Mouse (Mus musculus): ENCODE results near the gene Cnnm2. TPM values are rescaled to one million over a fixed set of nuclear protein-coding genes. Genes with fewer than 3 reads are reported as not detected.

Gene Cnnm2
- polyA plus RNA-seq, 1 experiment from 2014 or later = 2.0 TPM

DNA sequence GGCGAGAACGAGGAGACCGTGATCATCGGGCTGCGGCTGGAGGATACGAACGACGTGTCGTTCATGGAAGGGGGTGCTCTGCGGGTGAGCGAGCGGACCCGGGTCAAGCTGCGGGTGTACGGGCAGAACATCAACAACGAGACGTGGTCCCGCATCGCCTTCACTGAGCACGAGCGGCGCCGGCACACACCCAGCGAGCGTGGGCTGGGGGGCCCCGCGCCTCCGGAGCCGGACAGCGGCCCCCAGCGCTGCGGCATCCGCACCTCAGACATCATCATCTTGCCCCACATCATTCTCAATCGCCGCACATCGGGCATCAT, 535 bp downstream of the Cnnm2 start:
- no peak for ATAC-seq (ENCODE audit: low FRiP score, low TSS enrichment)
- peak overlapping the region; percentile 75 for H3K4me3 ChIP-seq (ENCODE audit: low read depth, low read length)
- H3K4me1 ChIP-seq (replicated peaks; ENCODE audit: control insufficient read depth, insufficient read depth) = no peaks in the 10 kb centered on the region
- H3K4me2 ChIP-seq (replicated peaks; ENCODE audit: low read depth) = peak overlapping the region; percentile 89
- TF ChIP-seq EP300 (optimal IDR thresholded peaks at IDR 0.05) (no peak), CTCF (IDR thresholded peaks at IDR 0.05; ENCODE audit: low read depth) (no peak)
- H3K36me3 ChIP-seq (ENCODE audit: control insufficient read depth, insufficient read depth, low read length) = no peaks in the 10 kb centered on the region
- no peaks in the 10 kb centered on the region for H3K27me3 ChIP-seq (ENCODE audit: control insufficient read depth, insufficient read depth, low read length)
- peak overlapping the region; percentile 72 for H3K9ac ChIP-seq (ENCODE audit: low read length)
- no peaks in the 10 kb centered on the region for H3K9me3 ChIP-seq (ENCODE audit: control insufficient read depth, low read length)
- H3K27ac ChIP-seq (replicated peaks) = no peak overlapping the region
- no peak for DNase-seq (ENCODE audit: low spot score)
- WGBS = under 1% methylated on average over 36 of the region's 36 CpGs

DNA sequence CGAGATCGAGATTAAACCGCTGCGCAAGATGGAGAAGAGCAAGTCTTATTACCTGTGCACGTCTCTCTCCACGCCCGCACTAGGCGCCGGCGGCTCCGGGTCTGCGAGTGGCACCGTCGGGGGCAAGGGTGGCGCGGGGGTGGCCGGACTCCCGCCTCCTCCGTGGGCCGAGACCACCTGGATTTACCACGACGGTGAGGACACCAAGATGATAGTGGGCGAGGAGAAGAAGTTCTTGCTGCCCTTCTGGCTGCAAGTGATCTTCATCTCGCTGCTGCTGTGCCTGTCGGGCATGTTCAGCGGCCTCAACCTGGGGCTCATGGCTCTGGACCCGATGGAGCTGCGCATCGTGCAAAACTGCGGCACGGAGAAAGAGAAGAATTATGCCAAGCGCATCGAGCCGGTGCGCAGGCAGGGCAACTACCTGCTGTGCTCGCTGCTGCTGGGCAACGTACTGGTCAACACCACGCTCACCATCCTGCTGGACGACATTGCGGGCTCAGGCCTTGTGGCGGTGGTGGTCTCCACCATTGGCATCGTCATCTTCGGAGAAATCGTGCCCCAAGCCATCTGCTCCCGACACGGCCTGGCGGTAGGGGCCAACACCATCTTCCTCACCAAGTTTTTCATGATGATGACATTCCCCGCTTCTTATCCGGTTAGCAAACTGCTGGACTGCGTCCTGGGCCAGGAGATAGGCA, 1.0 kb downstream of the Cnnm2 start:
- 1% methylated on average over 50 of the region's 50 CpGs for WGBS
- Histone ChIP-seq H3K9me3 (ENCODE audit: control insufficient read depth, low read length) (no peaks in the 10 kb centered on the region), H3K4me1 (replicated peaks; ENCODE audit: control insufficient read depth, insufficient read depth) (no peaks in the 10 kb centered on the region), H3K4me3 (ENCODE audit: low read depth, low read length) (peak overlapping the region; percentile 75), H3K36me3 (ENCODE audit: control insufficient read depth, insufficient read depth, low read length) (no peaks in the 10 kb centered on the region), H3K4me2 (replicated peaks; ENCODE audit: low read depth) (peak overlapping the region; percentile 89), H3K9ac (ENCODE audit: low read length) (peak overlapping the region; percentile 72), H3K27me3 (ENCODE audit: control insufficient read depth, insufficient read depth, low read length) (no peaks in the 10 kb centered on the region), H3K27ac (replicated peaks) (no peak overlapping the region)
- TF ChIP-seq CTCF (IDR thresholded peaks at IDR 0.05; ENCODE audit: low read depth) = 0 out of 2 replicates have a peak, but pooled peaks have one; percentile 1
- TF ChIP-seq EP300 (optimal IDR thresholded peaks at IDR 0.05) = no peak
- ATAC-seq (ENCODE audit: low FRiP score, low TSS enrichment) (no peak), DNase-seq (ENCODE audit: low spot score) (peak; percentile 42)

DNA sequence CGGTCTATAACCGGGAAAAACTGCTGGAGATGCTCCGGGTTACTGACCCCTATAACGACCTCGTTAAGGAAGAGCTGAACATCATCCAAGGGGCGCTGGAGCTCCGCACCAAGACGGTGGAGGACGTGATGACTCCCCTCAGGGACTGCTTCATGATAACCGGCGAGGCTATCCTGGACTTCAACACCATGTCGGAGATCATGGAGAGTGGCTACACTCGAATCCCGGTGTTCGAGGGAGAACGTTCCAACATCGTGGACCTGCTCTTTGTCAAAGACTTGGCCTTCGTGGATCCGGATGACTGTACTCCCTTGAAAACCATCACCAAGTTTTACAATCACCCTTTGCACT, 1.6 kb downstream of the Cnnm2 start:
- H3K4me2 ChIP-seq (replicated peaks; ENCODE audit: low read depth) = peak overlapping the region; percentile 89
- no peak overlapping the region for H3K27ac ChIP-seq (replicated peaks)
- no peaks in the 10 kb centered on the region for H3K36me3 ChIP-seq (ENCODE audit: control insufficient read depth, insufficient read depth, low read length)
- ATAC-seq (ENCODE audit: low FRiP score, low TSS enrichment) (no peak), DNase-seq (ENCODE audit: low spot score) (no peak)
- no peaks in the 10 kb centered on the region for H3K4me1 ChIP-seq (replicated peaks; ENCODE audit: control insufficient read depth, insufficient read depth)
- WGBS = 7% methylated on average over 19 of the region's 19 CpGs
- H3K9ac ChIP-seq (ENCODE audit: low read length) = 0 out of 2 replicates have a peak overlapping the region, but pooled peaks have one; percentile 1
- TF ChIP-seq EP300 (optimal IDR thresholded peaks at IDR 0.05) = no peak
- no peak for TF ChIP-seq CTCF (IDR thresholded peaks at IDR 0.05; ENCODE audit: low read depth)
- H3K4me3 ChIP-seq (ENCODE audit: low read depth, low read length) = peak overlapping the region; percentile 75
- H3K27me3 ChIP-seq (ENCODE audit: control insufficient read depth, insufficient read depth, low read length) = no peaks in the 10 kb centered on the region
- no peaks in the 10 kb centered on the region for H3K9me3 ChIP-seq (ENCODE audit: control insufficient read depth, low read length)

DNA sequence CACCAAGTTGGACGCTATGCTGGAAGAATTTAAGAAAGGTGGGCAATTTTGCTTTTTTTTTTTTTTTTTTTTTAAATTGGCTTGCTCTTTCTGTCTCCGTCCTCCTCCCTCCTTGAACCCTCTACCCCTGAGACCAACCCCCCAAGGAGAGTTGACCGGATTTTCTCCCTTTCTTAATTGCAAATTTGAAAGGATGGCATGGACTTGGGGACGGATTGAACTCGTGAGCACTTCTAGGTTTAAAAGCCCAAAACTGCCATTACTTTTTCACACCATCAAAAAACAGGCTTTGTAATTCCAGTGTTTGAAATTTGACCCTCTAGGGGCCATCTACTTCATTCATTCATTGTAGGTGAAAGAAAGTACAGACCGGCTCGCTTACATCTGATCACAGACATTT, 2.0 kb downstream of the Cnnm2 start:
- TF ChIP-seq EP300 (optimal IDR thresholded peaks at IDR 0.05) = no peak
- no peak for TF ChIP-seq CTCF (IDR thresholded peaks at IDR 0.05; ENCODE audit: low read depth)
- no peak overlapping the region for H3K27ac ChIP-seq (replicated peaks)
- peak overlapping the region; percentile 89 for H3K4me2 ChIP-seq (replicated peaks; ENCODE audit: low read depth)
- no peak for ATAC-seq (ENCODE audit: low FRiP score, low TSS enrichment)
- DNase-seq (ENCODE audit: low spot score) = no peak
- no peaks in the 10 kb centered on the region for H3K9me3 ChIP-seq (ENCODE audit: control insufficient read depth, low read length)
- H3K4me1 ChIP-seq (replicated peaks; ENCODE audit: control insufficient read depth, insufficient read depth) = no peaks in the 10 kb centered on the region
- H3K36me3 ChIP-seq (ENCODE audit: control insufficient read depth, insufficient read depth, low read length) = no peaks in the 10 kb centered on the region
- peak overlapping the region; percentile 75; the same call in 1 of the 2 replicates for H3K4me3 ChIP-seq (ENCODE audit: low read depth, low read length)
- WGBS = 43% methylated on average over 7 of the region's 7 CpGs
- no peaks in the 10 kb centered on the region for H3K27me3 ChIP-seq (ENCODE audit: control insufficient read depth, insufficient read depth, low read length)
- H3K9ac ChIP-seq (ENCODE audit: low read length) = no peak overlapping the region

DNA sequence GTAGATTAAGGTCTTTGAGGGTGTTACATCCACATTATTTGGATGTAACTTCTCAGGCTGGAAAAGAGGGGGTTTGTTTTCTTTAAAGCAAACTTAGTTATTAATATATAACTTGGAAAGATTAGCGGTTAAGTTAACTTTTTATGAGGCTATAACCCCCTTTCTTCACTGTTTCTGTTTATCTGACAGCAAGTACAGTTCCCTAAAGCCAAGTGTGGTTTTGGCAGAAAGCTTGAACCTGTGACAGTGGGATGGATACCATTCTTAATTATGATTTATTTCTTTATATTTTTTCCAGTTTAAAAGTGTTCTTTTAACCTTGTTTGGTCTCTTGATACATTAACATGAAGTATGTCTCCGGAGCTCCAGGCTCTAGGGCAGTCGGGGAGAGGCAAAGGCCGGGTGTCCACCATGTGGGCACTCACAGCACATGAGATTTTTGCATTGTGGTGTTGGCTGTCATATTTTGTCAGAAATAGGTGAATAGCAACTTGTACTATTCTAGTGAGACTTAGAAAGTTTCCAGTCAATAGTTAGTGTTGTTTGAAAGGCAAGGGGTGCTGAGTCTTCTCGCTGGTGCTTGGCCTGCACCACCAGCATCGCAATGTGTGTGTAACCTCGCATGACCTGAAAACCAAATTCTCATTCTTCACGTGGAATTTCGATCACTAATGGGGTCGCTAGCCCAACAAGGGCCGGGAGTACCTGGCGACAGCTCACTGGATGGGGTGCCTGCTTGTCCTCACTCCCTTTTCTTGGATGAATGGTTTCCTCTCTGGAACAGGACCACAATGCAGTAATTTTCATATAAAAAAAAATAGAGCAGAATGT, 2.8 kb downstream of the Cnnm2 start:
- H3K9ac ChIP-seq (ENCODE audit: low read length) = no peak overlapping the region
- H3K36me3 ChIP-seq (ENCODE audit: control insufficient read depth, insufficient read depth, low read length) = no peaks in the 10 kb centered on the region
- ATAC-seq (ENCODE audit: low FRiP score, low TSS enrichment) (no peak), DNase-seq (ENCODE audit: low spot score) (no peak)
- no peaks in the 10 kb centered on the region for H3K9me3 ChIP-seq (ENCODE audit: control insufficient read depth, low read length)
- no peak overlapping the region for H3K27ac ChIP-seq (replicated peaks)
- H3K4me2 ChIP-seq (replicated peaks; ENCODE audit: low read depth) = no peak overlapping the region; the same call in 1 of the 2 replicates
- TF ChIP-seq CTCF (IDR thresholded peaks at IDR 0.05; ENCODE audit: low read depth) (no peak), EP300 (optimal IDR thresholded peaks at IDR 0.05) (no peak)
- H3K4me1 ChIP-seq (replicated peaks; ENCODE audit: control insufficient read depth, insufficient read depth) = no peaks in the 10 kb centered on the region
- H3K4me3 ChIP-seq (ENCODE audit: low read depth, low read length) = no peak overlapping the region; the same call in 1 of the 2 replicates
- no peaks in the 10 kb centered on the region for H3K27me3 ChIP-seq (ENCODE audit: control insufficient read depth, insufficient read depth, low read length)
- 70% methylated on average over 12 of the region's 12 CpGs for WGBS

DNA sequence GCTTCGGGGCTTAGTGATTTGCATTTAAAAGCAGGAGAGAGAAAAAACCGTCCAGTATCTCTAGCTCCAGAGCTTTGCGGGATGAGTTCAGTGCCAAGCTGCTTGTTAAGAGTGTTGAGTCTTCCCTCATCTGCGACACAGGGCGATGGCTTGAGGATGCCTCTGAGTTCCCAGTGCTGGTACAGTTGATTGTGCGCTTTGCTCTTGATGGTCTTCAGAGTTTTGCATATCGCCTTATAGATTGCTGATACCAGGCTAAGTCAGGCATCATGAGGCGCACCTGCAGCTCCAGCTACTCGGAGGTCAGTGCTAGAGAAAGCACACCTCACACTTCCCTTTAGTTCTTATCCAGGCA, 3.3 kb downstream of the Cnnm2 start:
- no peak for TF ChIP-seq EP300 (optimal IDR thresholded peaks at IDR 0.05)
- TF ChIP-seq CTCF (IDR thresholded peaks at IDR 0.05; ENCODE audit: low read depth) = no peak
- H3K27ac ChIP-seq (replicated peaks) = no peak overlapping the region
- no peaks in the 10 kb centered on the region for H3K27me3 ChIP-seq (ENCODE audit: control insufficient read depth, insufficient read depth, low read length)
- H3K36me3 ChIP-seq (ENCODE audit: control insufficient read depth, insufficient read depth, low read length) = no peaks in the 10 kb centered on the region
- no peak overlapping the region for H3K9ac ChIP-seq (ENCODE audit: low read length)
- DNase-seq (ENCODE audit: low spot score) = no peak
- H3K4me1 ChIP-seq (replicated peaks; ENCODE audit: control insufficient read depth, insufficient read depth) = no peaks in the 10 kb centered on the region
- no peak overlapping the region for H3K4me3 ChIP-seq (ENCODE audit: low read depth, low read length)
- H3K9me3 ChIP-seq (ENCODE audit: control insufficient read depth, low read length) = no peaks in the 10 kb centered on the region
- ATAC-seq (ENCODE audit: low FRiP score, low TSS enrichment) = no peak
- 81% methylated on average over 9 of the region's 9 CpGs for WGBS
- no peak overlapping the region for H3K4me2 ChIP-seq (replicated peaks; ENCODE audit: low read depth)

Measured in stomach, postnatal 0 days (tissue).